Mouse (Mus musculus) limb, embryonic 11.5 days (tissue): ENCODE results near the gene Fnbp4. TPM values are rescaled to one million over a fixed set of nuclear protein-coding genes. Genes with fewer than 3 reads are reported as not detected.

Experiments
- ATAC-seq: fragments of 200-750 bp; cut with Nextera tagmentation; 2 replicates; pipeline ENCODE4 v1.8.0; 2017; ENCODE audit warnings: low read depth; ENCODE audit not compliant: insufficient number of reproducible peaks, low FRiP score, low TSS enrichment
- DNase-seq: peaks from one replicate; pipeline ENCODE4 v3.0.0-alpha.2; 2015; ENCODE audit warnings: low spot score
- H3K27ac ChIP-seq: fragments of 300-500 bp; sonication (generic); replicated peaks from 2 replicates; pipeline ENCODE4 v1.5.1; 2014; ENCODE audit warnings: low read depth, mild to moderate bottlenecking, low read length
- H3K27me3 ChIP-seq: fragments of 300-500 bp; sonication (generic); 2 replicates; pipeline ENCODE4 v1.6.1; 2014; ENCODE audit warnings: mild to moderate bottlenecking, low read length, mixed read lengths; ENCODE audit not compliant: control insufficient read depth, insufficient read depth
- H3K36me3 ChIP-seq: fragments of 300-500 bp; sonication (generic); 2 replicates; pipeline ENCODE4 v1.6.1; 2014; ENCODE audit warnings: mild to moderate bottlenecking, low read length, moderate library complexity, mixed read lengths; ENCODE audit not compliant: control insufficient read depth, insufficient read depth
- H3K4me1 ChIP-seq: fragments of 300-500 bp; sonication (generic); 2 replicates; pipeline ENCODE4 v1.6.1; 2014; ENCODE audit warnings: low read length, mixed read lengths; ENCODE audit not compliant: control insufficient read depth, insufficient read depth
- H3K4me2 ChIP-seq: fragments of 300-500 bp; sonication (generic); 2 replicates; pipeline ENCODE4 v1.6.1; 2014; ENCODE audit warnings: low read depth, mild to moderate bottlenecking, moderate library complexity; ENCODE audit not compliant: severe bottlenecking
- H3K4me3 ChIP-seq: fragments of 300-500 bp; sonication (generic); 2 replicates; pipeline ENCODE4 v1.5.1; 2014; ENCODE audit warnings: low read depth, low read length
- H3K9ac ChIP-seq: fragments of 300-500 bp; sonication (generic); 2 replicates; pipeline ENCODE4 v1.6.1; 2014; ENCODE audit warnings: mild to moderate bottlenecking, low read length
- H3K9me3 ChIP-seq: fragments of 300-500 bp; sonication (generic); 2 replicates; pipeline ENCODE4 v1.6.1; 2016; ENCODE audit warnings: low read length; ENCODE audit not compliant: control insufficient read depth
- WGBS: fragments of 180-500 bp; shearing (Covaris S2); extraction: QIAGEN DNeasy Blood & Tissue Kit; methylation state at CpG from one replicate; pipeline ENCODE4 v1.1.7; 2014; 5-methylcytosine and 5-hydroxymethylcytosine counted together
- polyA plus RNA-seq: library from polyadenylated mRNA; unstranded; fragments of >200 nt; fragmentation: Nextera tagmentation; extraction: Ambion mirVana; gene quantifications from 2 replicates; pipeline ENCODE4 v1.2.1, GENCODE M21; 2014

Fnbp4 gene
- polyA plus RNA-seq, 1 experiment from 2014 or later, result 102 TPM

GRCm38 (mm10) chr2:90808241-90809126 is 63.3 kb downstream of the Fnbp4 start:
- H3K4me2 ChIP-seq, result no peak overlapping the region
- DNase-seq (no peak), ATAC-seq (no peak)
- H3K36me3 ChIP-seq, result no peaks in the 10 kb centered on the region
- H3K9ac ChIP-seq, result no peak overlapping the region
- WGBS, result 84% methylated on average over 6 of the region's 6 CpGs
- H3K27me3 ChIP-seq, result no peaks in the 10 kb centered on the region
- no peaks in the 10 kb centered on the region for H3K4me1 ChIP-seq
- no peaks in the 10 kb centered on the region for H3K9me3 ChIP-seq
- H3K4me3 ChIP-seq, result no peak overlapping the region
- no peak overlapping the region for H3K27ac ChIP-seq

GRCm38 (mm10) chr2:90810751-90811150 is 65.6 kb downstream of the Fnbp4 start:
- no peak overlapping the region for H3K27ac ChIP-seq
- ATAC-seq (no peak), DNase-seq (no peak)
- H3K9me3 ChIP-seq, result no peaks in the 10 kb centered on the region
- no peaks in the 10 kb centered on the region for H3K27me3 ChIP-seq
- H3K4me1 ChIP-seq, result no peaks in the 10 kb centered on the region
- WGBS, result 88% methylated on average over 8 of the region's 8 CpGs
- no peak overlapping the region for H3K9ac ChIP-seq
- H3K4me2 ChIP-seq, result no peak overlapping the region
- H3K4me3 ChIP-seq, result no peak overlapping the region
- H3K36me3 ChIP-seq, result no peaks in the 10 kb centered on the region

GRCm38 (mm10) chr2:90815266-90815665 is 70.1 kb downstream of the Fnbp4 start:
- Histone ChIP-seq H3K27me3 (no peaks in the 10 kb centered on the region), H3K36me3 (no peaks in the 10 kb centered on the region), H3K4me3 (no peak overlapping the region), H3K9ac (no peak overlapping the region), H3K4me2 (no peak overlapping the region), H3K9me3 (no peaks in the 10 kb centered on the region), H3K27ac (no peak overlapping the region), H3K4me1 (no peaks in the 10 kb centered on the region)
- DNase-seq, result no peak
- ATAC-seq, result no peak
- WGBS, result 89% methylated on average over 2 of the region's 2 CpGs

- Histone ChIP-seq H3K9ac (no peak overlapping the region), H3K4me2 (no peak overlapping the region), H3K36me3 (no peaks in the 10 kb centered on the region), H3K4me1 (no peaks in the 10 kb centered on the region), H3K27me3 (no peaks in the 10 kb centered on the region), H3K27ac (no peak overlapping the region), H3K9me3 (no peaks in the 10 kb centered on the region), H3K4me3 (no peak overlapping the region)
- DNase-seq (no peak), ATAC-seq (no peak)
- WGBS, result 84% methylated on average over 4 of the region's 4 CpGs
Observed at GRCm38 (mm10) chr2:90816144-90816543, 71.0 kb downstream of the Fnbp4 start.

- Histone ChIP-seq H3K9ac (no peak overlapping the region), H3K27ac (no peak overlapping the region), H3K27me3 (no peaks in the 10 kb centered on the region), H3K9me3 (no peaks in the 10 kb centered on the region), H3K36me3 (no peaks in the 10 kb centered on the region), H3K4me3 (no peak overlapping the region), H3K4me2 (no peak overlapping the region), H3K4me1 (no peaks in the 10 kb centered on the region)
- 82% methylated on average over 3 of the region's 3 CpGs for WGBS
- ATAC-seq (no peak), DNase-seq (no peak)
Observed at GRCm38 (mm10) chr2:90818710-90819109, 73.5 kb downstream of the Fnbp4 start.

- Histone ChIP-seq H3K27ac (no peak overlapping the region), H3K4me1 (no peaks in the 10 kb centered on the region), H3K9me3 (no peaks in the 10 kb centered on the region), H3K9ac (no peak overlapping the region), H3K27me3 (no peaks in the 10 kb centered on the region), H3K4me3 (no peak overlapping the region), H3K4me2 (no peak overlapping the region), H3K36me3 (no peaks in the 10 kb centered on the region)
- DNase-seq (no peak), ATAC-seq (no peak)
- 87% methylated on average over 3 of the region's 3 CpGs for WGBS
Observed at GRCm38 (mm10) chr2:90820894-90821293, 75.7 kb downstream of the Fnbp4 start.

- Histone ChIP-seq H3K4me3 (no peak overlapping the region), H3K9me3 (no peaks in the 10 kb centered on the region), H3K36me3 (no peaks in the 10 kb centered on the region), H3K4me1 (no peaks in the 10 kb centered on the region), H3K9ac (no peak overlapping the region), H3K27me3 (no peaks in the 10 kb centered on the region), H3K27ac (no peak overlapping the region), H3K4me2 (no peak overlapping the region)
- DNase-seq, result no peak
- 90% methylated on average over 2 of the region's 2 CpGs for WGBS
- no peak for ATAC-seq
Observed at GRCm38 (mm10) chr2:90822978-90823377, 77.8 kb downstream of the Fnbp4 start.

GRCm38 (mm10) chr2:90823781-90824180 is 78.6 kb downstream of the Fnbp4 start:
- WGBS, result 82% methylated on average over 6 of the region's 6 CpGs

More at GRCm38 (mm10) chr2:90823781-90824180, 78.6 kb downstream of the Fnbp4 start:
- no peaks in the 10 kb centered on the region for H3K9me3 ChIP-seq
- ATAC-seq (no peak), DNase-seq (no peak)
- no peak overlapping the region for H3K4me3 ChIP-seq
- no peak overlapping the region for H3K4me2 ChIP-seq
- H3K9ac ChIP-seq, result no peak overlapping the region
- no peak overlapping the region for H3K27ac ChIP-seq
- no peaks in the 10 kb centered on the region for H3K4me1 ChIP-seq
- H3K36me3 ChIP-seq, result no peaks in the 10 kb centered on the region
- no peaks in the 10 kb centered on the region for H3K27me3 ChIP-seq
